Mouse (Mus musculus): ENCODE measurements around the gene Gale.

GRCm38 (mm10) chr4:135949911-135950310 lies 13.6 kb upstream of the Gale start:
- TF ChIP-seq CTCF (IDR thresholded peaks at IDR 0.05; ENCODE audit: borderline replicate concordance, control insufficient read depth, extremely low read depth, insufficient read depth, low read length, poor library complexity) = no peak
- no peak for TF ChIP-seq POLR2A (IDR thresholded peaks at IDR 0.05; ENCODE audit: control insufficient read depth, extremely low read depth, insufficient read depth, low read length, poor library complexity)

Data from thymus, adult 2 months (tissue).